Mouse (Mus musculus) natural killer cell, adult 2 months (primary cell): ENCODE results near the gene Slamf7.
A peak's percentile ranks its signal among the peaks of the same experiment; 100 is the strongest.
"Not testable (repeated sequence)": the region's sequence is repeated elsewhere in the genome, so short reads cannot be mapped to it uniquely, and the experiment has no call there.

Source experiments
- DNase-seq, 2 experiments: peaks; one replicate each; pipeline ENCODE4 v3.0.0; 2022; ENCODE audit warnings: low spot score in 2 of 2

The Slamf7 gene

DNA sequence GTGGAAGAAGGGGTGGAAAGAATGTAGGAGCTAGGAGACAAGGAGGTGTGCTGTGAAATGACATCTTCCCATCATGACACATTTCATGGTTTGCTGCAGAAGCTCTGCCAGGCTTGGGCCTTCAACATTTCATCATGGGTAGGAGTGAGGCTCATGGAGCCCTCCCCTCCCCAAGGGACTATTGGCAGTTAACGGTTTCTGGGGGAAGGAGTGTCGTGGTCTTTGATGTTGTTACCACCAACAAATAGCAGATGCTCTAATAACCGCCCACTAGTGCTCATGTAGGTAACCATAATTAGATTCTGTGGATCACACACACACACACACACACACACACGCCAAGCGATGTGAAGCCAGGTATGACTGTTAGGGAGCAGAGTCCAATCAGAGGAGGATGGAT lies at the start of gene Slamf7:
TSS of gene Slamf7 (minus strand) at position 302 of the 400 bp plus-strand sequence.
- DNase-seq = no peak

DNA sequence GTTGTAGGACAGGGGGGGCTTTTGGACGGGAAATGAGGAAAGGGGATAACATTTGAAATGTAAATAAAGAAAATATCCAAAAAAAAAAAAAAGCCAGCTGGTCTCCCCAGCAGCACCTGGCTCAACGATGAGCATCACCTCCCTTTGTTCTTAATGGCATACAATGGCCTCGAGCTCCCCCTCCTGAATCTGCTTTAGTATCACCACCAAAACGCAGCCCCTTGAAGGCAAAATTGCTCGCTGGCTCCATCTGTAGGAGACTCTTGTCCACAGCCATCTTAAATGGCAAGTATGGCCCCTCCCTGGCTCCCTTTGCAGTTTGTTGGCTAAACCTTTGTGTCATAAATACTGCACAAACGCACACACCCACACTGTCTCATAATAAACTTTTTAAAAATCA lies 46.1 kb upstream of the Slamf7 start:
- DNase-seq = peak; percentile 74 to 87

DNA sequence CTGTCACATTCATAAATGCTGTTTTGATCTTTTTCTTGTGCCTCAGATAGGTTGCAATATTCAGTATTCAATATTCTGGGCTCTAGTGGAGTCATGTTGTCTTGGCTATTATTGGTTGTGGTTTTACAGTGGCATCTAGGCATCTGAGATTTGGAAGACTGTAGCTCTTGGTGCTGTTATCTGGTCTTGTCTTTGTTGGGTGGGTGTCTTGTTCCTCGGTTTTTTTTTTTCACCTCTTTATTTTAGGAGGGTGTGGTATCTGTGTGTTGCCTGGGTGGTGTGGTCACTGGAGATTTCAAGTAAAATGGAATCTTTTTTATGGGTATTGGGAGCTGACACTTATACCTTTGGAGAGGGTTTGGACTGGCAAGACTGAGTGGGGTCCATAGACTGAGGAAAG lies 41.1 kb upstream of the Slamf7 start:
- DNase-seq = no peak

DNA sequence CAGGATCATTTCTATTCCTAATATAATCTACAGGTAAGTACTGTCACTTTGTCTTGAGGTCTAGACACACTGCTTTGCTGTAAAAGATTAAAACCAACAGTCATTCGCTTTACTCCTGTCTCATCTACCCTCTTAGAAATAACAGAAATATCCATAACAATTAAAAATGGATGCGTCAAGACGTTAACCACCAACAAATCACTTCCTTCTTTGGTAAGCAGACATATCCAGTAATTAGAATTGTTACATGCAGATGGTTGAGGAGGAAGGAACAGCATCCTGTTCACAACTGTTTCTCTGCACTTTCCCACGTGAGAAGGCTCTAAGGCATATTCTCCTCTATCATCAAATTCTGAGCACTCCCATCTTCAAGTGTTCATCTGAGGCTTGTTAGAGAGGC lies 34.5 kb upstream of the Slamf7 start:
- DNase-seq = no peak

DNA sequence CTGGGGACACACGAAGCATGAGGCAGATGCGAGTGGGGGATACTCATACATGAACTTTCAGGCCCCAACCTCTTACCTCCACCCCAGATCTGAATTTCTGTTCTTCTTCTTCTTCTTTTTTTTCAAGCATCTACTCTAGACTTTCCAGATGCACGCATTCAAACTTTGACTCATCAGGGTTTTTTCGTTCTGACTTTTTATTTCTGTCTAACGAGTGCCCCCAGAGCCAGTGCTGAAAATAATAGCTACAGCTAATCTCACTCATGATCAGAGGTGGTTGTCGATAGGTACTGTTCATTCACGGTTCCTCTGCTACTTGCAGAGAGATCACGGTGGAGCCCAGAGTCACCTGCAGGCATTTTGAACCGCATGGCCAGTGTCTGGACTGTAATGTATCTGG lies 32.1 kb upstream of the Slamf7 start:
- no peak for DNase-seq

DNA sequence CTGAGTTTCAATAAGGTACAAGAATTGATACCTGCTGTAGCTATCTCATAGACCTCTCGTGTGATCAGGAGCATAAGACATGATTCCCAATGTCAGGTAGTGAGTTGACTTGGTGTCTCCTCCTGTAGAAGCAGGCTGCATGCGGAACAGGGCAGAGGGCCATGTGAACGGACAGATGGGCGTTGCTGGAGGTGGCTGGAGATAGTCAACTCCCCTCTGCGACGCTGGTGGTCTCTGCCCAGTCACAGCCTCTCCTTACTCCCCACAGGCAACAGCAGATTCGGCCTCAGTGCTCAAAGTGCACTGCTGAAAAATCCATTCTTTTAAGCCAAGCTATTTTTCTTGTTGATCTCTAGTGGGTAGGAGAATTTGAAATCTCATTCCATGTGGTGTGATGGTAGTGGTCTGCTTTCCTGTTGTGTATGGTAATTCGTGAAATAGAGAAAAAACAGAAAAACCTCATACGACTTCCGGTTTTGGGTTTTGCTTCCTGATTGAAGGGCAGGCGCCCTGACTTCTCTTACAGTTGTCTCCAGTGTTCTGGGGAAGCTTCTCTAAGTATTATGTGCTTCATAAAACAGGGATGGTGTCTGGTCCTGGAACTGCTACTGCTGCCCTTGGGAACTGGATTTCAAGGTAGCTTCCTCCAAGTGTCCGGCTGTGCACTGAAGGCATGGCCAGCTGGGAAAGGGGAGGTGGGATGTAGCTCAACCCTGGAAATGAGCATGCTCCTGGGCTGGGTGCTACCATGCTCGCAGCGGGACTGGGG lies 28.9 kb upstream of the Slamf7 start, which contains the start of gene Cd48:
TSS of gene Cd48 (plus strand) at position 479 of the 769 bp plus-strand sequence.
- no peak for DNase-seq

DNA sequence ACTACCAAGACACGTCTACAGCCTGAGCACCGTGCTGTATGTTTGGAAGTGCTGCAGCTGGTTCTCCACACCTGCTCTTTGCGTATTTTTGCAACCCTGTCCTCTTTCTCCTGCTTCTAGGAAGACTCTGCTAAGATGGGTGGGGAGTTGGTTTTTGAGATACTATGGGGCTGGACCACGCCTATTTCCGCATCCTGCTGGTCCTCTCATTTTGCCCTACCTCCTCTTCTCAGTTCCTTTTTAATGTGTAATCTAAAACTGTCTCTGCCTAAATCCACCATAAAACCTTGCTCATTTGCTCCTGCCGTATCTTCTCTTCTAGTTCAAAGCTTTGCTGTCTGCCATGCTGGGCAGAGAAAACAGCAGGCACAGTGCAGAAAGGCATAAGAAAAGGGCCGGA lies 28.2 kb upstream of the Slamf7 start:
- peak; percentile 23 to 44 for DNase-seq

DNA sequence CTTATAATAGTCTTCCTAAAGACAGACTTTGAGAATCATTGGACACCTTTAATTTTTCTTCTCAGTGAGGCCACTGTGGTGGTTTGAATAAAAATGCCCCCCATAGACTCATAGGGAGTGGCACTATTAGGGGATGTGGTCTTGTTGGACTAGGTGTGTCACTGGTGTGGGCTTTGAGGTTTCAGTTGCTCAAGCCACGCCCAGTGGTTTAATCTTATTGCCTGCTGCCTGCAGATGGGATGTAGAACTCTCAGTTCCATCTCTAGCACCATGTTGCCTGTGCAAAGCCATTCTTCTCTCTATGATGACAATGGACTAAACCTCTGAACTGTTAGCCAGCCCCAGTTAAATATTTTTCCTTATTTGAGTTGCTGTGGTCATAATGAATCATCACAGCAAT lies 24.9 kb upstream of the Slamf7 start:
- peak; percentile 39 to 54 for DNase-seq

DNA sequence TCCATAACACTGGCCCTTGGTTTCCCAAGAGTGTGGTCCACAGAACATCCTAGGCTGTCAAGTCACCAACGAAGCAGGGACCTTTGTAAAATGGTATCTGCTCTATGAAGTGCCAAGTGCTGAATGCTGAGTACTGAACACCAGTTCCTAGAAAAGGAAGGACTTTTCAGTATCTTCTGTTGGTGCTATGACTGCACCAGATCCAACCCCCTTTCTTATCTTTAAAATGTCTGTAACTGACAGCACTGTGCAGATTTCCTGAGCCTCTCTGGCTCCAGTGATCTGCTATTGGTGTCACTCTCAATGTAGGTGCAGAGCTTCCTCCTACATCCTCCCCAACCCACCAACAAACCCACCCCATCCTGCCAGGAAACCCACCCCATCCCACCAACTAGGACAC lies 21.6 kb upstream of the Slamf7 start:
- no peak for DNase-seq

DNA sequence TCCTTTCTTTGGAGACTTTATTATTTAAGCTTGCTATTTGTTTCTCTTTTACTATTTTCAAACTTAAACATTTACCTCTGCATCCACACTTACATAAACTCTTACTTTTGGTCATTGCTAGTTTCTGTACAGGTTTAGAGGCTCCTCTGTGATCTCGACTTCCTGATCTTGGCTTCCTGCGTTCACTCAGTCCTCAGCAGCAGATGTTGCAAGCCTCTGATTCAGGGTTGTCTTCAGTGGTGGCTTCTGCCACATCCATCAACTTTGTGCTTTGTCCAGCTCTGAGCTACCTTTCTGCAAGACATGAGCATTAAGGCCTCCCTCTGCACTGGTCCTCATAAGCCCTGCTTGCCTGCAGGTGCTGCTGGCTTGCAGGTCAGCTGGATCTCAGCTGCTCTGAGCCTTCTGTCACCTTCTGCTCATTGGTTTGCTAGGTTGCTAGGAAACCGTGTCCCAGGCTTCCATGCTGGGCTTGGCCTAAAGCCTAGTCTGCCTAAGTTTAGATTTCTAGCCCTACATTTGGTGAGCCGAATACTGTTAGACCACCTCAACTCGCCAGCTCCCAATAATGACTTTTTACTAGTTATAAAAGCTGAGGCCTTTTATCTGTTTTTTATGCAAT lies 20.1 kb upstream of the Slamf7 start:
- DNase-seq = no peak

DNA sequence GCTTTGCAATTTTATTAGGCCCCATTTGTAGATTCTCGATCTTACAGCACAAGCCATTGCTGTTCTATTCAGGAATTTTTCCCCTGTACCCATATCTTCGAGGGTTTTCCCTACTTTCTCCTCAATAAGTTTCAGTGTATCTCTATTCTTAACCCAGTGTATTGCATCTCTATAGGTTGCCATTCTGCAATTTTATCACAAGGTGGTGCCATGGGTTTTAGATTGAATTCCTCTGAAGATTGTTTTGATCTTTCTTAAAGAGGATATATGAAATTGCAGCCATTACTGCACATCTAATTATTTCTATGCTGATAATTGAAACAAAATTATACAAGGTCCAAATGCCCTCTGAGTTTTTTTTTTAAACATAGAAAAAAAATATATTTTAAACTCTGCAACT lies 19.6 kb upstream of the Slamf7 start:
- not testable (repeated sequence) for DNase-seq

DNA sequence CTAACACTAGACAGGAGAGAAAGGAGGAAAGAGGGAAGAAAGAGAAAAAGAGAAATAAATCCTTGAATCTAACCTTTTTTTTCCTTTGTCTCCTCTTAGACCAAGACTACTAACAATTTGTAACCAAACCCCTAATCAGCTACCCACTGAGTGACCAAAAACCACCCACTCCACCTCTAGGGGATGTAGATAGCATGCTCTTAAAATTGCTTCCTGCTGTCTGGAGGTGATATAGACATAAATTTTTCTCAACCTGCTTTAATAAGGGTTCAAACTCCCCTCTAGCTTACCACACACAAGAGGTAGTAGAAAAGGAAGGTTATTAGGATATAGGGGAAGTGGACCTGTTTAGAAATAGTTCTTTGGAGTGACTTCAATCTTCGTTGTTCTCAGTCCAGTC lies 14.3 kb upstream of the Slamf7 start:
- DNase-seq = no peak

DNA sequence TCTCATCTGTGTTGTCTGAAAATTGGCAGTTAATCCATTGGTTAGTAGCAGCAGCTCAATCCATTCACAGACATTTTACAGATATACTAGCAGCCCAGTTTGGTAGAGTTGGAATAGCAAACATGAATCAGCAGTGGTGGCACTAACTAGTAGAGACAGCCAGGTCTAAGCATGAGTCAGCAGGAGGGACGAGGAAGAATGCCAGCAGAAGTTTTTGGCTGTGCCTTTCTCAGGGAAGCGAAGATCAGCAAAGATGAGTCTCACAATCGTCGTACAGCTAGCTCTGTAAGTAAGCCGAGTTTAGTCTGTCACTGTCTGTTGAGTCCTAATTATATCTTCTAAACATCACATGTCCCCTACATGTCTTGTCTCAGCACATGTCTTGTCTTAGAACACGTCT lies 13.5 kb upstream of the Slamf7 start:
- DNase-seq = no peak

DNA sequence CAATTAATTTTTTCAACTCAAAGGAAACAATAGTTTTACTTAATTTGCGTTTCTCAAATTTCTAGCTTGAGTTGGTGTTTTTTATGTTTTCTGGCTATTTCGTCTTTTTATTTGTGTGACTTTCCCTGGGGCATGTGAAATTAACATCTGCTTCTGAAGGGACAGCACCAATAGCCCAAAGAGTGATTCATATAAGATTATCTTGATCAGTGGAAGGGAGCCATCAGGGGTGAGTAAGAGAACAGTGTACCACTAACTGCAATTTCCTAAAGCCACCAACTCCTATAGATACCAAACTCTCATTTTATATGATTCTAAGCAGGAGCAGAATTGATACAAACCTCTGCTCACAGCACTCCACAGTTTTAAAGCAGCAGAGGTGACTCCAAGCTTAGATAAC lies 10.9 kb upstream of the Slamf7 start:
- no peak for DNase-seq

DNA sequence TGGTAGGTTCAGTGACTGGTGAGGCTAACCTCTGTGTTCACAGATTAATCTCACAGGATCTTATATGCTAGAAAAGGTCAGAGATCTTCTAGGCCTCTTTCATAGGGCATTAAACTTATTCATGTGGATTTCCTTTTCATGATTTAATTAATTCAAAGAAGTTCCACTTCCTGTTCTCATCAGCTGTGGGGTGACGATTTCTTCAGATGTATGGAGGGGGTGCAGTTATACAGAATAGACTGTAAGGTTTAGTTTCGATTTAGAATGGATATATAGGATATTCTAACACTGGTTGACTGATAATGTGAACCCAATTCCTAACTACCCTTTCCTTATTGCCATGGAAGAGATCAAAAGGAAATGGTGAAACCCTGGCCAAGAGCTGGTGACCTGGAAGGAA lies 8.6 kb upstream of the Slamf7 start:
- no peak for DNase-seq

DNA sequence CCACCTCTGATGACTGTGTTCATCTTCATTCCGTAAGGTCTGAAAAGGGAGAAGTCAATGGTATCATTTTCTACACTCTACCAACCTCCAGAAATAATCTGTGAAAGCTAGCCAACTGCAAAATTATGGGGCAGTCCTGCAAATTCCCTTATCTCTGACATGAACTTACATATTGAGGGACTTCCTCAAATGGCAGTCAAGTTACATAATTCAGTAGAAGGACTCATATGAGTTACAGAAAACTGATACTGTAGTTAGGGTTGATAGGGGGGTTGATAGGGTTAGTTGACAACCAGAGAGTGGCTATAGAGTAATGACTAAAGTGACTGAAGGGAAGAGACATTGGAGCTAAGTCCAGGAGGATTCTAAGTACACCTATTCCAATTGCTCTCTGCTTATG lies 7.6 kb upstream of the Slamf7 start:
- DNase-seq = no peak

DNA sequence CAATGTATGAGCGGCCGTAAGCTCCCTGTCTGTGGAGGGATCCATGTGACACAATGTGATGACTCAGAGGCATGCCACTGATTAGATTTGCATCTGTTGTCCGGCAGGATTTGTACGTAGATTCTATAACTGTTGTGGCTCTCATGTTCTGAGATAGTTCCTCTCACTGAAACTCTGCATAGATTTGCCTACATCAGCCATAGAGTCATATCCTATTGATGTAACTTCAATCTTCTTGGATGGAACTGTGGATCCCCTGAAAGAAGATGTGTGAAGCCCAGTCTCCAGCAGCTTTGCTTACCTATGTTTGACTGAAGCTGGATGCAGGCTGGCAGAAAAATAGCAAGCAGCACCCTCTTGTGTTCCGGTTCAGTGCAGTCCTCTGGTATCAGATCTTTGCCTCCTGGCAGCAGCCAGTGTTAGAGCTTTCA lies 5.7 kb upstream of the Slamf7 start:
- peak; percentile 38 to 59 for DNase-seq

DNA sequence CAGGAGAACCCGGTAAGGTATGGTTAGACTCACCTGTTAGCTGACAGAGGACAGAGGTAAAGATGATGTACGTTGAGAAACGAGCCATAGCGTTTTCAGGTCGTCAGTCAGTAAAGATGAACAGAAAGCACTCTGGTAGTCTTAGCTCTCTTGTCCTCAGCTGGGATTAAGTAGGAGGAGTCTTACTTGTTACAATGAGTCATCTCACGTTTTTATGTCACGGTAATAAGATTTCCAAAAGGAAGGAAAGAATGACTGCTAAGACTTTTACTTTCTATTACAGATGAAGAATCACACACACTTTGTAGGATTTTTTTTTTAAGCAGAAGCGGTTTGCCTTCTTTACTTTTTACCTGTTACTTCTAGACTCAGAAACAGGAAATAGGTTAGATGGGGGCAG lies 4.0 kb downstream of the Slamf7 start:
- no peak for DNase-seq

DNA sequence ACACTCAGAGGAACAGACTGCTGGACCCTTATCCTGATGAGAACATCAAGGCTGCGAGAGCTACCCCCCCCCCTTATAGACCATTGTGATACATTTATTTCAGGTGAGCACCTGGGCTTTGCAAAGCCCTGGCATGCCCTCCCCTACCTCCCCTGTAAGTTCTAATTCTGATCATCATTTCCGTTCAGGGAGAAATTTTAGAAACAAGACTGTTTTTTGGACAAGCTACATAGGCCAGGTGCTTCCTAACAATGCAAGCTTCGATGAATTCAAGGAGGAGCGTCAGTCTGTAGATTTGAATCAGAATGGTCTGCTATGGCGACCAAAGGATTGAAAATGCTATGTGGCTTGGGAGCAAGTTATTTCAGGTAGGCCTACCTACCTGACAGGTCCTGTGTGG lies 5.1 kb downstream of the Slamf7 start:
- DNase-seq = no peak

DNA sequence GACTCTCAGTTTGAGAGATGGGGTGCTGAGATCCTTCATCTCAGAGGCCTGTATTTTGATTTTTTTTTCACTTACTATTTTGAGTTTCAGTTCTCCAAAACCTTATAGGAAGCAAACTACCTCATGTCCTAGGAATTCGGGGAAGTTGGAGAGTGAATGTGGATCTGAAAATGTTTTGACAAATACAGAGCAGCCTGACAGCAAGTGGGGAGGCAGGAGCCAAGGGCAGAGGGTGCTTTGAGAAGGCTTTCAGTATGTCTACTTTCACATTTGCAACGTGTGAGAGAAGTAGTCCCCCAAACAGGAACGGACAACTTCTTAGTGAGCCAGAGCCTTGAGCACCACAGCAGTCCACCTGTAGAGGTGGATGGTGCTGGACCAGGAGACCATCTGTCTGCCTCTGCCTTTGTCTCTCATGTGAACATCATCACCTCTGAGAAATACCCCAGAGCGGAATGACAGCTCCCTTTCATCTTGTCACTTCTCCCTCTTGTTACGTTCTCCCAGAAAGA lies 6.3 kb downstream of the Slamf7 start:
- no peak for DNase-seq

DNA sequence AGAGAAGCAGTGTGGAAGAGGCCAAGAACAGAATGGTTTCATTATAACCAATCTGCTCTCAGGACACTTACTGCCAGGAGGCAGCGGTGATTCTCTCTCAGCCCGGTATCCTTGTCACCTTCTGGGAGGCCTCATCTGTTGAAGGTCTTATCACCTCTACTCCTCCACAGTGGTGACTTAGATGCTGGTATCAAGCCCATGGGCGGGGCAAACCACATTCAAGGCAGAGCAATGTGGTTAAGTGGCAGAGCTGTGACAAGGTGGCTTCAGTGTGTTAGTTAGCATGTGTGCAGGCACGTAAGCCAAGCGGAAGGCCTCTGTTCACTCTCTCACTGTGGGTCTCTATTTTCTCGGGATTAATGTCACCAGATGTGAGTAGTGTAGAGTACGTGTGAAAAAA lies 9.2 kb downstream of the Slamf7 start:
- peak; percentile 80 to 87 for DNase-seq

DNA sequence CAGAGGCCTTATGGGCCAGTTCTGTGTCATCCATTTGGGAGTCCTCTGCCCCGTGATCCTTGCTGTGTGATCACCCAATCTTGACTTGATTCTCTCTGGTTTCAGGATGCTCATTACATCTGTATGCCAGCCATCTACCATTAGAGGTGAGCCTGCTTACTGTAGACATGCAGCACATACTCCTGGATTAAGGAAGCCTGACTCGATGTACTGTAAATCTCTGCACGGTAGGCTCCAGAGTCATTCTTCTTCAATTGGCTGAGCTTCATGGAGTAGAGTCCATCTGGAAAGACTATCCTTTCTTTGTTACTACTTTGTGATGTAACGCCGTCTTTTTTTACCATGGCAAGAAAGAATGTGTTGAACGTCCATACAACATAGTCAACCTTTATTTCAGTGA lies 12.0 kb downstream of the Slamf7 start:
- DNase-seq = no peak

DNA sequence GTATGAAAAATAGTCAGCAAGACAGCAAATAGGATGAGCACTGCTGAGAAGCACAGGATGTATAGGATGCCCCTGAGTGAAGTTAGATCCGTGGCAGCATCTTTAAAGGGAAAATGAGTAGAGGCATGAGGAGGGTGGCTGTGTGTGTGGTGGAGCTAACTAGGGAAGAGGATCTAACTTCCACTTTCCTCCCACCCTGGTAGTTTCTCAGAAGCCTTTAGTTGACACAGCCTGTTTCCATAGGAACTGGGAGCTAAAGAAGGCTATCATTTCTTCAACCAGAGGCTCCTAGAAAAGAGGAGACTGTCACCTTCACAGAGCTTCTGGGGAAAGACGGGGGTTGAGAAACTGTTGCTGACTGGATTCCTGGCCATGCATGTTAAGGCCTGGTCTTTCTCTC lies 14.1 kb downstream of the Slamf7 start:
- no peak for DNase-seq
